11 mouse cellular contexts compared by ENCODE assay signal in the genomic region with DNA sequence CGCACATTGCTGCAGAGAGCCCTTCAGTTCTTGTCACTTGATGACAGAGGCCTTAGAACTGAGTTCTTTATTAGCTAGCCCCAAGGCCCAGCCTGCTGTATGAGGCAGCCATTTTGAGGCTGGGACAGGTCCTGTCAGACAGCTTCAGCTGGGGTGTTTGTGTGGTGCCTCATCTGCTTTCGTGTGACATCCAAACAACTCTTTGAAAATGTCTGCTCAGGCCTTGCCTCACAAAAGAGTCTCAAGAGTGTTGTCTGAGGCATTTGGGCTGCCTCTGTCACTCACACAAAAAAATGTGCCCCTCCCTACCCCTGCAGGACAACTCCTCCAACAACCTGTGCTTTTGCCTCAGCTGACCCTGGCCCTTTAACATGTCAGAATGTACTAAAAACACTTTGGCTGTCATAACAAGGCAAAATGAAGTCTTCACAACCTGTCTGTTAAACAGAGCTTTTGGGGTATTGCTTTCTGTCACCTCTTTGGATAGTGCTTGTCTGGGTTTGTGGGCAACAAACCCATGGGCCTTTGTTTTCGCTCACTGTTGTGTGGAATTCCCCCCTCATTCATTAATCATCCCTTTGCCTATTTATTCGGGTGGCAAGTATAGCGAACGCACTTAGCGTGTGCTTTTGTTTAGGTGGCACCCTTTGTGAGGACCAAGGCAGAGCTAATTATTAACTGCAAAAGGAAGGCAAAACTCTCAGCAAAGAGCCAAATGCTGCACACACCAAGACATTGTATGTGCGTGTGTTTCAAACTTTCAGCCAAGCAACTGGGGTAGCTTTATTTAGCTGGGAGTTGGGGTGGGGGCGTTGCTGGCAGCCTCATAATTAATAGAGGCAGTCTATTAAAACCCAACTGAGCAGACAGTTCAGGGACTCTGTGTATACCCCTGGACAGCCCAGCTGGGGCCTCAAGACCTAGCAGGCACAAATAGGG.
DNase-seq lines count a peak whose midpoint lies in the region; ATAC-seq and TF ChIP-seq lines count a peak whose summit lies in the region.
"Had no signal": no experiment of that assay in that cellular context is flagged by ENCODE, and none has a peak within 500 bp of the region (broad histone marks: within the 10 kb centered on the region; RNA-seq: fewer than 3 reads in every experiment).

No protein-coding gene starts in this region.

- H3K27me3 ChIP-seq in hindbrain, postnatal 0 days (ENCODE audit: insufficient read depth, low read length) = no peaks in the 10 kb centered on the region
- H3K27me3 ChIP-seq in midbrain, embryonic 12.5 days = peaks cover 5% of the 10 kb centered on the region

- no peak for TF ChIP-seq CTCF in hindbrain, postnatal 0 days (IDR thresholded peaks at IDR 0.05; ENCODE audit: low read depth)

- ATAC-seq in hindbrain, postnatal 0 days = peak; percentile 21; the same call in 1 of the 2 replicates
- ATAC-seq in midbrain, embryonic 12.5 days (ENCODE audit: low FRiP score, low read depth) = peak; percentile 84

- no peaks in the 10 kb centered on the region for H3K4me1 ChIP-seq in hindbrain, postnatal 0 days (ENCODE audit: insufficient read depth, low read length)
- H3K4me1 ChIP-seq in midbrain, embryonic 12.5 days = peaks cover 22% of the 10 kb centered on the region

- no peaks in the 10 kb centered on the region for H3K9me3 ChIP-seq in hindbrain, postnatal 0 days (ENCODE audit: low read length)
- H3K9me3 ChIP-seq in midbrain, embryonic 12.5 days = no peaks in the 10 kb centered on the region

- WGBS in hindbrain, postnatal 0 days = 32% methylated on average over 9 of the region's 9 CpGs
- 29% methylated on average over 9 of the region's 9 CpGs for WGBS in midbrain, embryonic 12.5 days

- H3K4me2 ChIP-seq in hindbrain, postnatal 0 days (ENCODE audit: low read depth, low read length) = no peak overlapping the region
- no peak overlapping the region for H3K4me2 ChIP-seq in midbrain, embryonic 12.5 days (replicated peaks)

- DNase-seq in Muller cell, postnatal 12 days (ENCODE audit: inconsistent ontology term) = peak; percentile 26
- peak; percentile 67 for DNase-seq in embryo, embryonic 11 days
- DNase-seq in hindbrain, postnatal 0 days (ENCODE audit: low spot score) = peak; percentile 40
- DNase-seq in left cerebral cortex, adult 11 months (ENCODE audit: low spot score) = no peak
- no peak for DNase-seq in adrenal gland, postnatal 25 days
- no peak for DNase-seq in spleen, adult 18-20 months
- no peak for DNase-seq in left cerebral cortex, adult 8-10 months (ENCODE audit: low spot score in 2 of 2)
- DNase-seq: cerebellum, adult 9-11 months; layer of hippocampus, postnatal 36 days had no signal

- no peak overlapping the region for H3K4me3 ChIP-seq in hindbrain, postnatal 0 days (ENCODE audit: low read length)
- no peak overlapping the region for H3K4me3 ChIP-seq in midbrain, embryonic 12.5 days

- no peak overlapping the region for H3K9ac ChIP-seq in hindbrain, postnatal 0 days (replicated peaks; ENCODE audit: low read length)
- no peak overlapping the region for H3K9ac ChIP-seq in midbrain, embryonic 12.5 days (replicated peaks)
- H3K9ac ChIP-seq: liver, embryonic 14.5 days had no signal

- no peak overlapping the region for H3K27ac ChIP-seq in hindbrain, postnatal 0 days
- H3K27ac ChIP-seq in midbrain, embryonic 12.5 days (replicated peaks) = peak overlapping the region; percentile 75
- H3K27ac ChIP-seq: liver, embryonic 14.5 days had no signal

- no peaks in the 10 kb centered on the region for H3K36me3 ChIP-seq in hindbrain, postnatal 0 days (ENCODE audit: insufficient read depth, low read length)
- H3K36me3 ChIP-seq in midbrain, embryonic 12.5 days = no peaks in the 10 kb centered on the region

Comparison
In these comparisons a context has a peak if more than half of its experiments do, and no peak if none do; other contexts are left out.
1. DNase-seq: peak in Muller cell, postnatal 12 days (single experiment), embryo, embryonic 11 days (single experiment) and hindbrain, postnatal 0 days (single experiment); none in left cerebral cortex, adult 11 months (single experiment), adrenal gland, postnatal 25 days (single experiment), spleen, adult 18-20 months (0 of 2) and left cerebral cortex, adult 8-10 months (0 of 2).